Mouse (Mus musculus) right cerebral cortex, adult 2 months (tissue): ENCODE data around the gene Obscn.
"Not testable (repeated sequence)": the region's sequence is repeated elsewhere in the genome, so short reads cannot be mapped to it uniquely, and the experiment has no call there.

Experiments used
- DNase-seq, 2 experiments: peaks; one replicate each; pipeline ENCODE4 v3.0.0; 2021 to 2022; ENCODE audit warnings: low spot score in 2 of 2

The Obscn gene

GRCm38 (mm10) chr11:58961364-58962177 is 174.6 kb downstream of the Obscn start:
- no peak for DNase-seq

- DNase-seq = peak; percentile 75 to 83
Measured at GRCm38 (mm10) chr11:58959921-58960465, 176.2 kb downstream of the Obscn start.

GRCm38 (mm10) chr11:58959186-58959825 is 176.9 kb downstream of the Obscn start:
- no peak for DNase-seq

- DNase-seq = no peak
Measured at GRCm38 (mm10) chr11:58958536-58958935, 177.7 kb downstream of the Obscn start.

GRCm38 (mm10) chr11:58957226-58957914 is 178.8 kb downstream of the Obscn start:
- DNase-seq = peak in 1 of 2 experiments; percentile 58

GRCm38 (mm10) chr11:58955868-58956257 is 180.3 kb downstream of the Obscn start:
- no peak for DNase-seq

- no peak for DNase-seq
Measured at GRCm38 (mm10) chr11:58955143-58955867, 180.9 kb downstream of the Obscn start.

- DNase-seq = peak; percentile 91
Measured at GRCm38 (mm10) chr11:58954420-58955142, 181.6 kb downstream of the Obscn start, which contains the start of the genes Hist3h2a and Trim17. Hist3h2a (plus strand) TSS chr11:58954685. Trim17 (plus strand) TSS chr11:58954685.

GRCm38 (mm10) chr11:58954170-58954419 is 182.1 kb downstream of the Obscn start:
- not testable (repeated sequence) for DNase-seq

GRCm38 (mm10) chr11:58953351-58954169 is 182.6 kb downstream of the Obscn start:
- DNase-seq = no peak

GRCm38 (mm10) chr11:58951210-58951609 is 185.0 kb downstream of the Obscn start:
- DNase-seq = no peak

GRCm38 (mm10) chr11:58949480-58950431 is 186.4 kb downstream of the Obscn start:
- peak; percentile 64 to 66 for DNase-seq

GRCm38 (mm10) chr11:58948542-58949479 is 187.4 kb downstream of the Obscn start, which contains the start of gene Hist3h2ba:
Hist3h2ba (plus strand) TSS chr11:58948920.
- DNase-seq = peak; percentile 80 to 83

- DNase-seq = peak; percentile 70 to 77
Measured at GRCm38 (mm10) chr11:58947798-58948528, 188.2 kb downstream of the Obscn start.

GRCm38 (mm10) chr11:58947306-58947705 is 188.9 kb downstream of the Obscn start:
- DNase-seq = no peak
